Mouse (Mus musculus): Measurements from ENCODE around the gene Tmem87a. TPM values are rescaled to one million over a fixed set of nuclear protein-coding genes. Genes with fewer than 3 reads are reported as not detected.

Gene Tmem87a
- total RNA-seq, 1 experiment: 71.7 TPM

DNA sequence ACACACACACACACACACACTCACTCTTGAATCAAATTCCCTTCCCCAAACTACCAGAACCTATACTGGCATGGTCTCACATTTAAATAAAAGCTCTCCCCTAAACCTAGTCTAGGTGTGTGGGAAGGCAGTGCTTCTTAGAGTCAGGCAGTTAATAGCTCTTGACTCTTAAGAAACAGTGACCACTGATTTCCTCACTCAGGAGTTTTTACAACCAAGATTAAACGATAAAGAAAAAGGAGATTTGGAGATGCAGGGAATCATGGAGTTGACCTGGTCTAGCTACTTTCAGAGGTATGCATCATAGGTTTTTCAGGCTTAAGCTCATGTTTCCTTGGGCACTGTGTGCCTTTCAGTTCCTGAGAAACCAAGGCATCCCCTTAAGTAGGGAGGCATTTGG, 17.6 kb downstream of the Tmem87a start:
- H3K4me3 ChIP-seq (ENCODE audit: insufficient read depth in 1 of 2, low read depth in 1 of 2, low read length in 2 of 2, poor library complexity in 1 of 2, severe bottlenecking in 1 of 2): no peak overlapping the region
- H3K36me3 ChIP-seq (ENCODE audit: control insufficient read depth, insufficient read depth, low read length, poor library complexity, severe bottlenecking): peaks cover 12% of the 10 kb centered on the region; the same call in 1 of the 2 replicates
- no peak overlapping the region for H3K27ac ChIP-seq (ENCODE audit: insufficient read depth, low read depth, low read length, poor library complexity, severe bottlenecking)
- H3K9me3 ChIP-seq (ENCODE audit: control insufficient read depth, insufficient read depth, low read depth, low read length): no peaks in the 10 kb centered on the region
- in situ Hi-C loops (cut with MboI; ENCODE audit: low sequenced_read_pairs in 2 of 2, unreplicated experiment in 2 of 2): no loop called here
- H3K4me1 ChIP-seq (ENCODE audit: control insufficient read depth in 2 of 2, insufficient read depth in 2 of 2, low read length in 2 of 2, poor library complexity in 1 of 2): no peaks in the 10 kb centered on the region
- TF ChIP-seq HCFC1 (IDR thresholded peaks at IDR 0.05; ENCODE audit: borderline replicate concordance, insufficient read depth, low read length): no peak
- TF ChIP-seq CHD2 (IDR thresholded peaks at IDR 0.05; ENCODE audit: low read depth, low read length): no peak
- TF ChIP-seq ZNF384 (IDR thresholded peaks at IDR 0.05; ENCODE audit: low read depth, low read length): no peak
- TF ChIP-seq ZC3H11A (IDR thresholded peaks at IDR 0.05; ENCODE audit: borderline replicate concordance, low read depth, low read length): no peak
- TF ChIP-seq MAFK (IDR thresholded peaks at IDR 0.05; ENCODE audit: insufficient read depth, low read depth, low read length): no peak
- DNase-seq (ENCODE audit: low read depth, low spot score): no peak
- H3K9ac ChIP-seq (ENCODE audit: insufficient read depth, low read depth, low read length, poor library complexity, severe bottlenecking): no peak overlapping the region

GRCm38 (mm10) chr2:120373858-120374257, 30.1 kb downstream of the Tmem87a start:
- H3K27ac ChIP-seq (ENCODE audit: insufficient read depth, low read depth, low read length, poor library complexity, severe bottlenecking): no peak overlapping the region
- peaks cover 15% of the 10 kb centered on the region for H3K36me3 ChIP-seq (ENCODE audit: control insufficient read depth, insufficient read depth, low read length, poor library complexity, severe bottlenecking)
- H3K9ac ChIP-seq (ENCODE audit: insufficient read depth, low read depth, low read length, poor library complexity, severe bottlenecking): no peak overlapping the region
- H3K4me1 ChIP-seq (ENCODE audit: control insufficient read depth in 2 of 2, insufficient read depth in 2 of 2, low read length in 2 of 2, poor library complexity in 1 of 2): no peaks in the 10 kb centered on the region
- no peaks in the 10 kb centered on the region for H3K9me3 ChIP-seq (ENCODE audit: control insufficient read depth, insufficient read depth, low read depth, low read length)
- no peak for DNase-seq (ENCODE audit: low read depth, low spot score)
- no peak overlapping the region for H3K4me3 ChIP-seq (ENCODE audit: insufficient read depth in 1 of 2, low read depth in 1 of 2, low read length in 2 of 2, poor library complexity in 1 of 2, severe bottlenecking in 1 of 2)
- no peak for TF ChIP-seq ZC3H11A (IDR thresholded peaks at IDR 0.05; ENCODE audit: borderline replicate concordance, low read depth, low read length)
- in situ Hi-C loops (cut with MboI; ENCODE audit: low sequenced_read_pairs in 2 of 2, unreplicated experiment in 2 of 2): no loop called here

GRCm38 (mm10) chr2:120367416-120368207, 36.3 kb downstream of the Tmem87a start:
- in situ Hi-C loops (cut with MboI; ENCODE audit: low sequenced_read_pairs in 2 of 2, unreplicated experiment in 2 of 2): no loop called here
- peaks cover 18% of the 10 kb centered on the region for H3K36me3 ChIP-seq (ENCODE audit: control insufficient read depth, insufficient read depth, low read length, poor library complexity, severe bottlenecking)
- H3K4me1 ChIP-seq (ENCODE audit: control insufficient read depth in 2 of 2, insufficient read depth in 2 of 2, low read length in 2 of 2, poor library complexity in 1 of 2): no peaks in the 10 kb centered on the region

GRCm38 (mm10) chr2:120366501-120366900, 37.4 kb downstream of the Tmem87a start:
- Histone ChIP-seq H3K36me3 (ENCODE audit: control insufficient read depth, insufficient read depth, low read length, poor library complexity, severe bottlenecking) (peaks cover 16% of the 10 kb centered on the region), H3K4me3 (ENCODE audit: insufficient read depth in 1 of 2, low read depth in 1 of 2, low read length in 2 of 2, poor library complexity in 1 of 2, severe bottlenecking in 1 of 2) (no peak overlapping the region), H3K9ac (ENCODE audit: insufficient read depth, low read depth, low read length, poor library complexity, severe bottlenecking) (no peak overlapping the region), H3K4me1 (ENCODE audit: control insufficient read depth in 2 of 2, insufficient read depth in 2 of 2, low read length in 2 of 2, poor library complexity in 1 of 2) (no peaks in the 10 kb centered on the region), H3K27ac (ENCODE audit: insufficient read depth, low read depth, low read length, poor library complexity, severe bottlenecking) (no peak overlapping the region), H3K9me3 (ENCODE audit: control insufficient read depth, insufficient read depth, low read depth, low read length) (no peaks in the 10 kb centered on the region)
- no peak for DNase-seq (ENCODE audit: low read depth, low spot score)
- in situ Hi-C loops (cut with MboI; ENCODE audit: low sequenced_read_pairs in 2 of 2, unreplicated experiment in 2 of 2): no loop called here
- no peak for TF ChIP-seq ZNF384 (IDR thresholded peaks at IDR 0.05; ENCODE audit: low read depth, low read length)
- no peak for TF ChIP-seq ZC3H11A (IDR thresholded peaks at IDR 0.05; ENCODE audit: borderline replicate concordance, low read depth, low read length)
- no peak for TF ChIP-seq CHD2 (IDR thresholded peaks at IDR 0.05; ENCODE audit: low read depth, low read length)
- TF ChIP-seq HCFC1 (IDR thresholded peaks at IDR 0.05; ENCODE audit: borderline replicate concordance, insufficient read depth, low read length): no peak

More at GRCm38 (mm10) chr2:120367416-120368207, 36.3 kb downstream of the Tmem87a start:
- no peak for DNase-seq (ENCODE audit: low read depth, low spot score)
- no peak overlapping the region for H3K4me3 ChIP-seq (ENCODE audit: insufficient read depth in 1 of 2, low read depth in 1 of 2, low read length in 2 of 2, poor library complexity in 1 of 2, severe bottlenecking in 1 of 2)
- no peak overlapping the region for H3K27ac ChIP-seq (ENCODE audit: insufficient read depth, low read depth, low read length, poor library complexity, severe bottlenecking)
- no peaks in the 10 kb centered on the region for H3K9me3 ChIP-seq (ENCODE audit: control insufficient read depth, insufficient read depth, low read depth, low read length)
- no peak for TF ChIP-seq ZNF384 (IDR thresholded peaks at IDR 0.05; ENCODE audit: low read depth, low read length)
- TF ChIP-seq HCFC1 (IDR thresholded peaks at IDR 0.05; ENCODE audit: borderline replicate concordance, insufficient read depth, low read length): no peak
- TF ChIP-seq ZC3H11A (IDR thresholded peaks at IDR 0.05; ENCODE audit: borderline replicate concordance, low read depth, low read length): no peak
- no peak overlapping the region for H3K9ac ChIP-seq (ENCODE audit: insufficient read depth, low read depth, low read length, poor library complexity, severe bottlenecking)

- Histone ChIP-seq H3K9ac (ENCODE audit: insufficient read depth, low read depth, low read length, poor library complexity, severe bottlenecking) (no peak overlapping the region), H3K9me3 (ENCODE audit: control insufficient read depth, insufficient read depth, low read depth, low read length) (no peaks in the 10 kb centered on the region), H3K4me3 (ENCODE audit: insufficient read depth in 1 of 2, low read depth in 1 of 2, low read length in 2 of 2, poor library complexity in 1 of 2, severe bottlenecking in 1 of 2) (no peak overlapping the region), H3K36me3 (ENCODE audit: control insufficient read depth, insufficient read depth, low read length, poor library complexity, severe bottlenecking) (peaks cover 12% of the 10 kb centered on the region), H3K27ac (ENCODE audit: insufficient read depth, low read depth, low read length, poor library complexity, severe bottlenecking) (no peak overlapping the region), H3K4me1 (ENCODE audit: control insufficient read depth in 2 of 2, insufficient read depth in 2 of 2, low read length in 2 of 2, poor library complexity in 1 of 2) (no peaks in the 10 kb centered on the region)
- in situ Hi-C loops (cut with MboI; ENCODE audit: low sequenced_read_pairs in 2 of 2, unreplicated experiment in 2 of 2): no loop called here
- DNase-seq (ENCODE audit: low read depth, low spot score): no peak
- TF ChIP-seq CHD2 (IDR thresholded peaks at IDR 0.05; ENCODE audit: low read depth, low read length) (no peak), MAFK (IDR thresholded peaks at IDR 0.05; ENCODE audit: insufficient read depth, low read depth, low read length) (no peak), HCFC1 (IDR thresholded peaks at IDR 0.05; ENCODE audit: borderline replicate concordance, insufficient read depth, low read length) (no peak), ZNF384 (IDR thresholded peaks at IDR 0.05; ENCODE audit: low read depth, low read length) (no peak), ZC3H11A (IDR thresholded peaks at IDR 0.05; ENCODE audit: borderline replicate concordance, low read depth, low read length) (no peak)
These were observed 43.5 kb downstream of the Tmem87a start for GRCm38 (mm10) chr2:120360425-120360824.
